Mouse (Mus musculus): ENCODE results near the gene Mdga2.

GRCm38 (mm10) chr12:66443340-66443739 lies 779.0 kb downstream of the Mdga2 start:
- TF ChIP-seq EP300 (IDR thresholded peaks at IDR 0.05; ENCODE audit: low read depth): no peak
- no peak for TF ChIP-seq CTCF (IDR thresholded peaks at IDR 0.05; ENCODE audit: low read depth)

Data from liver, postnatal 0 days (tissue).